Mouse (Mus musculus): ENCODE measurements around the gene Trp53inp2. TPM values are rescaled to one million over a fixed set of nuclear protein-coding genes. Genes with fewer than 3 reads are reported as not detected.

Gene Trp53inp2
- polyA plus RNA-seq, 1 experiment from 2014 or later = 104 TPM

GRCm38 (mm10) chr2:155376191-155376590 lies 4.7 kb upstream of the Trp53inp2 start:
- Histone ChIP-seq H3K4me1 (ENCODE audit: control insufficient read depth, insufficient read depth, low read length) (no peaks in the 10 kb centered on the region), H3K36me3 (ENCODE audit: control insufficient read depth, insufficient read depth, low read length) (no peaks in the 10 kb centered on the region), H3K9me3 (ENCODE audit: control insufficient read depth, low read length) (no peaks in the 10 kb centered on the region), H3K4me3 (ENCODE audit: low read depth, low read length) (no peak overlapping the region), H3K27ac (ENCODE audit: low read depth, low read length) (no peak overlapping the region), H3K27me3 (ENCODE audit: control insufficient read depth, insufficient read depth, low read length) (no peaks in the 10 kb centered on the region), H3K9ac (ENCODE audit: low read length) (no peak overlapping the region), H3K4me2 (ENCODE audit: low read depth) (no peak overlapping the region)
- ATAC-seq (ENCODE audit: insufficient read depth, low FRiP score, low TSS enrichment) = no peak
- WGBS = 79% methylated on average over 10 of the region's 10 CpGs
- DNase-seq (ENCODE audit: low spot score) = no peak

DNA sequence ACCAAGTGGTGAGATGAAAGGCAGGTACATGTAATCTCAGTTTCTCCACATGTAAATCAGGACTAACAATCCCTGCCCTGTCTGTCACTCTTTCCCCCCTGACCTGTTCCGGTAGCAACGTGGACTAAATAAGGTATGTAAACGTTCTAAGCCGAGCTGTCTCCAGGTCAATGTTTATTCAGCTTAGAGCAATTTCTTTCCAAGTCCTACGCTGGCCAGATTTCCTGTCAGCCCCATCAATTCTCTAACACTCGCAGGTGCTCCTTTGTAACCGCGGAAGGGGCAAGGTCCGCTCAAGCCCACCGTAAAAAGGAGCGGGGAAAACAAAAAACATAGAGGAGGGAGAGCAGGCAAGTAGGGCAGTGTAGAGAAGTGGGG lies 190 bp downstream of the Trp53inp2 start:
- H3K27me3 ChIP-seq (ENCODE audit: control insufficient read depth, insufficient read depth, low read length) = no peaks in the 10 kb centered on the region
- peak overlapping the region; percentile 96 for H3K9ac ChIP-seq (ENCODE audit: low read length)
- WGBS = 2% methylated on average over 11 of the region's 11 CpGs
- DNase-seq (ENCODE audit: low spot score) = no peak
- peak overlapping the region; percentile 80 for H3K4me3 ChIP-seq (ENCODE audit: low read depth, low read length)
- H3K27ac ChIP-seq (ENCODE audit: low read depth, low read length) = peak overlapping the region; percentile 98
- no peaks in the 10 kb centered on the region for H3K36me3 ChIP-seq (ENCODE audit: control insufficient read depth, insufficient read depth, low read length)
- H3K9me3 ChIP-seq (ENCODE audit: control insufficient read depth, low read length) = no peaks in the 10 kb centered on the region
- H3K4me1 ChIP-seq (ENCODE audit: control insufficient read depth, insufficient read depth, low read length) = peaks cover 14% of the 10 kb centered on the region
- peak overlapping the region; percentile 82 for H3K4me2 ChIP-seq (ENCODE audit: low read depth)
- ATAC-seq (ENCODE audit: insufficient read depth, low FRiP score, low TSS enrichment) = no peak

GRCm38 (mm10) chr2:155381643-155382331 lies 928 bp downstream of the Trp53inp2 start:
- peak; percentile 94 for ATAC-seq (ENCODE audit: insufficient read depth, low FRiP score, low TSS enrichment)
- Histone ChIP-seq H3K4me1 (ENCODE audit: control insufficient read depth, insufficient read depth, low read length) (peaks cover 20% of the 10 kb centered on the region), H3K4me2 (ENCODE audit: low read depth) (peak overlapping the region; percentile 82), H3K9ac (ENCODE audit: low read length) (peak overlapping the region; percentile 96), H3K4me3 (ENCODE audit: low read depth, low read length) (peak overlapping the region; percentile 80), H3K9me3 (ENCODE audit: control insufficient read depth, low read length) (no peaks in the 10 kb centered on the region), H3K27ac (ENCODE audit: low read depth, low read length) (peak overlapping the region; percentile 98), H3K36me3 (ENCODE audit: control insufficient read depth, insufficient read depth, low read length) (no peaks in the 10 kb centered on the region), H3K27me3 (ENCODE audit: control insufficient read depth, insufficient read depth, low read length) (no peaks in the 10 kb centered on the region)
- peak; percentile 98 for DNase-seq (ENCODE audit: low spot score)
- WGBS = under 1% methylated on average over 58 of the region's 68 CpGs

DNA sequence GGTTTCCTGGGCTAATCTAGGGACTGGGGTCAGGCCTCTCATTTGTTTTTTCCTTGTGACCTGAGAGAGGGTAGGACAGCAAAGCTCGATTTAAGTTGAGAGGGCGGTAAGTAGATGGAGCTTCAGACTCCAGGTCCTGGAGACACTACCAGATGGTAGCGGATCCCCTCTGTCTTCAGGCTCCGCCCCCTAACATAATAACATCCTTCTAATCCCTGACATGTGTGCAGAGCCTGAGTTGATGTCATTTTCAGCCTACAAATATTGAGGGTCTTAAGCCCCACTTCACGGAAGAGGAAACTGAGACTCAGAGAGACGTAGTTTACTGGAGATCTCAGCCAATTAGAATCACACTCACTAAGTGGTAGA lies 1.5 kb downstream of the Trp53inp2 start:
- H3K27ac ChIP-seq (ENCODE audit: low read depth, low read length) = peak overlapping the region; percentile 98
- peaks cover 20% of the 10 kb centered on the region for H3K4me1 ChIP-seq (ENCODE audit: control insufficient read depth, insufficient read depth, low read length)
- no peaks in the 10 kb centered on the region for H3K27me3 ChIP-seq (ENCODE audit: control insufficient read depth, insufficient read depth, low read length)
- no peaks in the 10 kb centered on the region for H3K36me3 ChIP-seq (ENCODE audit: control insufficient read depth, insufficient read depth, low read length)
- peak overlapping the region; percentile 80 for H3K4me3 ChIP-seq (ENCODE audit: low read depth, low read length)
- DNase-seq (ENCODE audit: low spot score) = no peak
- WGBS = 28% methylated on average over 6 of the region's 6 CpGs
- H3K9me3 ChIP-seq (ENCODE audit: control insufficient read depth, low read length) = no peaks in the 10 kb centered on the region
- peak overlapping the region; percentile 82 for H3K4me2 ChIP-seq (ENCODE audit: low read depth)
- H3K9ac ChIP-seq (ENCODE audit: low read length) = peak overlapping the region; percentile 96
- peak; percentile 28 for ATAC-seq (ENCODE audit: insufficient read depth, low FRiP score, low TSS enrichment)

DNA sequence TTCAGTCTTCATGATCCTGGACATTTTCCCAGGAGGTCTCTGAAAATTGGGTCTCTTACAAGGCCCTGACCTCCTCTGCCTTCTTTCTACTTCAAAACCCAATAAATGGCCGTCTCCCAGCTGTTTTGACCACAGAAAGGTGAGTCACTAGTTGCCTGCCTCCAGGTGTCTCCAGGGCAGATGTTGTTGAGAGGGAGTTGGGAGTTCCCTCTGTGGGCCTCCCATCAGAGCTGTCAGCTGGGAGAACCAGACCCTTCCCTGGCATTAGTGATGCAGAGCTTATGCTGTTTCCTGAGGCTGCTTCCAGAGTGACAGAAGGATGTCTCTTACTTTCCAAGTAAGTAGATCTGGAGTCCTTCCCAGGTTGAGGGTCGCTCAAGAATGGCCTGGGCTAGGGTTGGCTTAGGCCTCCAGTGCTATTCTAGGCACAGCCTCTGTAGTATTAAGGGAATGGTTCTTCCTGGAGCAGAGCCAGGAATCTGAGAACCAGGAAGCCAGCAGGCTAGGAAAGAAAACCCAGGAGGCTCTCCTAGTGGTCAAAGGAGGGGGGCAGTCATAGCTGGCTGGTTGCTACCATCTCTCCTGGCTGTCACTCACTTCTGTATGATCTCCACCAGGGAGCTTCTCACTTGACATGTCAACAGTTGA lies 2.1 kb downstream of the Trp53inp2 start:
- Histone ChIP-seq H3K4me3 (ENCODE audit: low read depth, low read length) (peak overlapping the region; percentile 80), H3K4me2 (ENCODE audit: low read depth) (peak overlapping the region; percentile 82), H3K36me3 (ENCODE audit: control insufficient read depth, insufficient read depth, low read length) (no peaks in the 10 kb centered on the region; the same call in 1 of the 2 replicates), H3K9ac (ENCODE audit: low read length) (no peak overlapping the region), H3K27ac (ENCODE audit: low read depth, low read length) (no peak overlapping the region), H3K27me3 (ENCODE audit: control insufficient read depth, insufficient read depth, low read length) (no peaks in the 10 kb centered on the region), H3K4me1 (ENCODE audit: control insufficient read depth, insufficient read depth, low read length) (peaks cover 20% of the 10 kb centered on the region), H3K9me3 (ENCODE audit: control insufficient read depth, low read length) (no peaks in the 10 kb centered on the region)
- WGBS = 82% methylated on average over 2 of the region's 2 CpGs
- no peak for DNase-seq (ENCODE audit: low spot score)
- ATAC-seq (ENCODE audit: insufficient read depth, low FRiP score, low TSS enrichment) = no peak

- Histone ChIP-seq H3K4me3 (ENCODE audit: low read depth, low read length) (no peak overlapping the region), H3K4me2 (ENCODE audit: low read depth) (peak overlapping the region; percentile 20; the same call in 1 of the 2 replicates), H3K9ac (ENCODE audit: low read length) (no peak overlapping the region), H3K27me3 (ENCODE audit: control insufficient read depth, insufficient read depth, low read length) (no peaks in the 10 kb centered on the region), H3K4me1 (ENCODE audit: control insufficient read depth, insufficient read depth, low read length) (peaks cover 20% of the 10 kb centered on the region), H3K36me3 (ENCODE audit: control insufficient read depth, insufficient read depth, low read length) (peaks cover 3% of the 10 kb centered on the region; the same call in 1 of the 2 replicates), H3K9me3 (ENCODE audit: control insufficient read depth, low read length) (no peaks in the 10 kb centered on the region), H3K27ac (ENCODE audit: low read depth, low read length) (no peak overlapping the region)
- DNase-seq (ENCODE audit: low spot score) (peak; percentile 78), ATAC-seq (ENCODE audit: insufficient read depth, low FRiP score, low TSS enrichment) (no peak)
- 32% methylated on average over 7 of the region's 7 CpGs for WGBS
Measured at GRCm38 (mm10) chr2:155385090-155385489, 4.2 kb downstream of the Trp53inp2 start.

DNA sequence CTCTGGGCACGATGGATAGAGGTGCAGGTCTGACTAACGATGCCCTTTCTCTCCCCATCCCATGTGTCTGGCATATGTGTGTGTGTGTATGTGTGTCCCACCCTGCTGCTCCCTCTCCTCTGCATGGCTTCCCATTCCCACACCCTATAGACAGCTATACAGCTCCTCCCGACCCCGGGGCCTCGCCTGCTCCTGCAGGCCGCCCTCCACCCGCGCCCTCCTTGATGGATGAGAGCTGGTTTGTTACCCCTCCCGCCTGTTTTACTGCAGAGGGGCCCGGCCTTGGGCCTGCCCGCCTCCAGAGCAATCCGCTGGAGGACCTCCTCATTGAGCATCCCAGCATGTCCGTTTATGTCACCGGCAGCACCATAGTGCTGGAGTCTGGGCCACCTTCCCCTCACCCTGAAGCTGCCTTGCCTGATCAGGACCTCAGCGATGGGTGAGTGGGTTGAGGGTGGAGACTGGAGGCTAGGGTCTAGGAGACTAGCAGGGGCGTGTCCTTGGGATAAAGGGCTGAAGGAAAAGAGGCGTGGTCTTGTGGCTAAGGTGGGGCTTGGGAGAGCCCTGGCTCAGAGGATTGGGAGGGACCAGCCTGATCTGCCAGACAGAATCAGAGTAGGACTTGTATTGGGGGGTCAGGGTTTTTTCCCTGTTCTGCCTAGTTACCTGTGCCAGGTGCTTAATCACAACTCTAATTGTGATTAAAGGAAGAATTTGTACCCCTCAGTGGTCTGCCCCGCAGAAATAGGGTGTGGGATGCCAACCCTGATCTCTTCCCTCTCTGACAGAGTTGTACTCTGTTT lies 5.1 kb downstream of the Trp53inp2 start:
- no peaks in the 10 kb centered on the region for H3K9me3 ChIP-seq (ENCODE audit: control insufficient read depth, low read length)
- H3K4me3 ChIP-seq (ENCODE audit: low read depth, low read length) = no peak overlapping the region
- ATAC-seq (ENCODE audit: insufficient read depth, low FRiP score, low TSS enrichment) (no peak), DNase-seq (ENCODE audit: low spot score) (peak; percentile 15)
- H3K27ac ChIP-seq (ENCODE audit: low read depth, low read length) = no peak overlapping the region
- peak overlapping the region; percentile 6; the same call in 1 of the 2 replicates for H3K9ac ChIP-seq (ENCODE audit: low read length)
- H3K4me2 ChIP-seq (ENCODE audit: low read depth) = peak overlapping the region; percentile 9; the same call in 1 of the 2 replicates
- no peaks in the 10 kb centered on the region for H3K27me3 ChIP-seq (ENCODE audit: control insufficient read depth, insufficient read depth, low read length)
- peaks cover 3% of the 10 kb centered on the region; the same call in 1 of the 2 replicates for H3K36me3 ChIP-seq (ENCODE audit: control insufficient read depth, insufficient read depth, low read length)
- WGBS = 34% methylated on average over 18 of the region's 18 CpGs
- H3K4me1 ChIP-seq (ENCODE audit: control insufficient read depth, insufficient read depth, low read length) = peaks cover 20% of the 10 kb centered on the region

GRCm38 (mm10) chr2:155386534-155386899 lies 5.7 kb downstream of the Trp53inp2 start:
- Histone ChIP-seq H3K36me3 (ENCODE audit: control insufficient read depth, insufficient read depth, low read length) (peaks cover 3% of the 10 kb centered on the region), H3K27ac (ENCODE audit: low read depth, low read length) (no peak overlapping the region), H3K9me3 (ENCODE audit: control insufficient read depth, low read length) (no peaks in the 10 kb centered on the region), H3K4me3 (ENCODE audit: low read depth, low read length) (0 out of 2 replicates have a peak overlapping the region, but pooled peaks have one; percentile 1), H3K9ac (ENCODE audit: low read length) (peak overlapping the region; percentile 6; the same call in 1 of the 2 replicates), H3K4me1 (ENCODE audit: control insufficient read depth, insufficient read depth, low read length) (peaks cover 20% of the 10 kb centered on the region), H3K4me2 (ENCODE audit: low read depth) (peak overlapping the region; percentile 9; the same call in 1 of the 2 replicates), H3K27me3 (ENCODE audit: control insufficient read depth, insufficient read depth, low read length) (no peaks in the 10 kb centered on the region)
- no peak for DNase-seq (ENCODE audit: low spot score)
- WGBS = 15% methylated on average over 27 of the region's 27 CpGs
- no peak for ATAC-seq (ENCODE audit: insufficient read depth, low FRiP score, low TSS enrichment)
